Mouse (Mus musculus): Measurements from ENCODE around the gene Sarnp. TPM values are rescaled to one million over a fixed set of nuclear protein-coding genes. Genes with fewer than 3 reads are reported as not detected.

The Sarnp gene
- polyA plus RNA-seq, 1 experiment from 2014 or later = 209 TPM

- Histone ChIP-seq H3K36me3 (ENCODE audit: control insufficient read depth, insufficient read depth, low read length) (no peaks in the 10 kb centered on the region), H3K27me3 (ENCODE audit: control insufficient read depth, insufficient read depth, low read length) (no peaks in the 10 kb centered on the region), H3K4me2 (replicated peaks; ENCODE audit: low read depth, low read length) (no peak overlapping the region), H3K4me1 (ENCODE audit: control insufficient read depth, insufficient read depth, low read length) (peaks cover 5% of the 10 kb centered on the region; the same call in 1 of the 2 replicates), H3K9ac (replicated peaks; ENCODE audit: low read depth, low read length) (no peak overlapping the region), H3K27ac (ENCODE audit: low read length) (no peak overlapping the region), H3K4me3 (ENCODE audit: low read depth, low read length) (no peak overlapping the region), H3K9me3 (ENCODE audit: control insufficient read depth, low read depth, low read length) (no peaks in the 10 kb centered on the region)
- ATAC-seq (ENCODE audit: insufficient number of reproducible peaks, insufficient read depth, low FRiP score, low read depth) = no peak
- WGBS = 42% methylated on average over 1 of the region's 1 CpGs
Observed at GRCm38 (mm10) chr10:128896807-128897206, 79.7 kb downstream of the Sarnp start.

- ATAC-seq (ENCODE audit: insufficient number of reproducible peaks, insufficient read depth, low FRiP score, low read depth) = no peak
- Histone ChIP-seq H3K9me3 (ENCODE audit: control insufficient read depth, low read depth, low read length) (no peaks in the 10 kb centered on the region), H3K9ac (replicated peaks; ENCODE audit: low read depth, low read length) (no peak overlapping the region), H3K27ac (ENCODE audit: low read length) (no peak overlapping the region), H3K4me2 (replicated peaks; ENCODE audit: low read depth, low read length) (no peak overlapping the region), H3K36me3 (ENCODE audit: control insufficient read depth, insufficient read depth, low read length) (no peaks in the 10 kb centered on the region), H3K4me3 (ENCODE audit: low read depth, low read length) (no peak overlapping the region), H3K4me1 (ENCODE audit: control insufficient read depth, insufficient read depth, low read length) (peaks cover 3% of the 10 kb centered on the region; the same call in 1 of the 2 replicates), H3K27me3 (ENCODE audit: control insufficient read depth, insufficient read depth, low read length) (no peaks in the 10 kb centered on the region)
- 0% methylated on average over 1 of the region's 1 CpGs for WGBS
Observed at GRCm38 (mm10) chr10:128897501-128897900, 80.4 kb downstream of the Sarnp start.

GRCm38 (mm10) chr10:128899759-128900490 is 82.8 kb downstream of the Sarnp start:
- Histone ChIP-seq H3K9me3 (ENCODE audit: control insufficient read depth, low read depth, low read length) (no peaks in the 10 kb centered on the region), H3K4me3 (ENCODE audit: low read depth, low read length) (no peak overlapping the region), H3K4me2 (replicated peaks; ENCODE audit: low read depth, low read length) (no peak overlapping the region), H3K9ac (replicated peaks; ENCODE audit: low read depth, low read length) (no peak overlapping the region), H3K27ac (ENCODE audit: low read length) (no peak overlapping the region), H3K27me3 (ENCODE audit: control insufficient read depth, insufficient read depth, low read length) (no peaks in the 10 kb centered on the region), H3K4me1 (ENCODE audit: control insufficient read depth, insufficient read depth, low read length) (peaks cover 3% of the 10 kb centered on the region; the same call in 1 of the 2 replicates), H3K36me3 (ENCODE audit: control insufficient read depth, insufficient read depth, low read length) (no peaks in the 10 kb centered on the region)
- 76% methylated on average over 6 of the region's 6 CpGs for WGBS
- no peak for ATAC-seq (ENCODE audit: insufficient number of reproducible peaks, insufficient read depth, low FRiP score, low read depth)

DNA sequence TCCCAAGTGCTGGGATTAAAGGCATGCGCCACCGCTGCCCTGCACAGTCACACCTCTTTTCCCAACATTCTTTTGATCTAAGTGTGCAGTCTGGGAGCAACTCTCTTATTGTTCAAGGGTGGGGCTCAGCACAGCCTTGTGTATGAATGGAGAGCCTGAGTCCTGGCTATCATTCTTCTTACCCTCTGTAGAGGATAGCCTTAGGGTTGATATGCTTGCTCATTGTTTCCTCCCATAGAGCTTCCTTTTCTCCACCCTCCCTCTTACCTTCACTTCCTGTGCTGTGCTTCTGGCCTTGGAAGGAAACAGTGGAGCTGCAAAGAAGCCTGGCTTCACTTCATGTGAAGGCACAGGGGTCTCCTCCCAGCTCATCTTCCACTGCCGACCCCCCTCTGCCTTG is 83.6 kb downstream of the Sarnp start, which contains the start of gene Cd63:
Cd63 (plus strand) TSS at position 292 of the 400 bp plus-strand sequence.
- Histone ChIP-seq H3K36me3 (ENCODE audit: control insufficient read depth, insufficient read depth, low read length) (no peaks in the 10 kb centered on the region), H3K9ac (replicated peaks; ENCODE audit: low read depth, low read length) (no peak within 1 kb of the TSS), H3K27ac (ENCODE audit: low read length) (no peak within 1 kb of the TSS), H3K9me3 (ENCODE audit: control insufficient read depth, low read depth, low read length) (no peaks in the 10 kb centered on the region), H3K27me3 (ENCODE audit: control insufficient read depth, insufficient read depth, low read length) (no peaks in the 10 kb centered on the region), H3K4me2 (replicated peaks; ENCODE audit: low read depth, low read length) (no peak within 1 kb of the TSS), H3K4me1 (ENCODE audit: control insufficient read depth, insufficient read depth, low read length) (peaks cover 3% of the 10 kb centered on the region; the same call in 1 of the 2 replicates), H3K4me3 (ENCODE audit: low read depth, low read length) (no peak within 1 kb of the TSS)
- 76% methylated on average over 3 of the region's 3 CpGs for WGBS
- ATAC-seq (ENCODE audit: insufficient number of reproducible peaks, insufficient read depth, low FRiP score, low read depth) = no peak

DNA sequence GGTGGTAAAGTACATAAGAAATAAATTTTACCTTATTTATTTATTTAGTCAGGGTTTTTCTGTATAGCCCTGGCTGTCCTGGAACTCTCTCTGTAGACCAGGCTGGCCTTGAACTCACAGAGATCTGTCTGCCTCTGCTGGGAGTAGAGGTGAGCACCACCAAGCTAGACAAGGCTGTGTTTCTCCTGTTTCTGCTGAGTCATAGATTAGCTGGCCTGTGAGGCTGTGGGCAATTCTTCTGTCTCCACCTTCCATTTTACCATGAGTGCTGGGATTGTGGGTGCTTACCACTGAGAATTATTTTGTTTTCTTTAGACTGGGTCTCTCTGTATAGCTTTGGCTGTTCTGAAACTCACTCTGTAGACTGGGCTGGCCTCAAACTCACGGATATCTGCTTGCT is 84.3 kb downstream of the Sarnp start:
- no peak overlapping the region for H3K27ac ChIP-seq (ENCODE audit: low read length)
- H3K9me3 ChIP-seq (ENCODE audit: control insufficient read depth, low read depth, low read length) = no peaks in the 10 kb centered on the region
- no peaks in the 10 kb centered on the region for H3K36me3 ChIP-seq (ENCODE audit: control insufficient read depth, insufficient read depth, low read length)
- H3K27me3 ChIP-seq (ENCODE audit: control insufficient read depth, insufficient read depth, low read length) = no peaks in the 10 kb centered on the region
- H3K4me2 ChIP-seq (replicated peaks; ENCODE audit: low read depth, low read length) = no peak overlapping the region
- no peak for ATAC-seq (ENCODE audit: insufficient number of reproducible peaks, insufficient read depth, low FRiP score, low read depth)
- H3K9ac ChIP-seq (replicated peaks; ENCODE audit: low read depth, low read length) = no peak overlapping the region
- H3K4me3 ChIP-seq (ENCODE audit: low read depth, low read length) = no peak overlapping the region
- H3K4me1 ChIP-seq (ENCODE audit: control insufficient read depth, insufficient read depth, low read length) = no peaks in the 10 kb centered on the region
- WGBS = 75% methylated on average over 1 of the region's 1 CpGs

DNA sequence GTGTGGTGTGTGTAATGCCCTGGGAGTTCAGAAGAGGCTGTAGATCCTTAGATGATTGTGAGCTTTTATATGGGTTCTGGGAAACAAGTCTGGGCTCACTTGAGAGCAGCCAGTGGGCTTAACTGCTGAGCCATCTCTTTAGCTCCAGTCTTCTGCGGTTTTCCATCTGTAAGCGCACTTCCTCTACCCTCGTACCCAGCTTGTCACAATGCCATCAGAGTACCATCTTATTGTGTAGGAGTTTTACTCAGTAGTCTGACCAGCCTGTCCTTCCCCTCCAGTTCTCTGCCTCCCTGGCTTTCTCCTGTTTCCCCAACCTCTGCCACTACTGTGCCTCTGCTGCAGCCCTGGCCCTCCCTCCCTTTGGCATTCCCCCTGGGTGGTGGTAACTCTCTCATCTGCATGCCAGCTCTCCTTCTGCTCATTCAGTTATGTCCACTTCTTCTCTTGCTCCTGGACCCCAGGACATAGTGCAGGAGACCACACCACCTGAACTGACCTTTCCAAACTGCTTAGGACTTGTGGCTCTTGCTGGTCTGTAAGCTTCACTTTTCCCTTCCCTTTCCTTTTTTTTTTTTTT is 85.4 kb downstream of the Sarnp start:
- no peak overlapping the region for H3K27ac ChIP-seq (ENCODE audit: low read length)
- no peaks in the 10 kb centered on the region for H3K36me3 ChIP-seq (ENCODE audit: control insufficient read depth, insufficient read depth, low read length)
- ATAC-seq (ENCODE audit: insufficient number of reproducible peaks, insufficient read depth, low FRiP score, low read depth) = no peak
- no peak overlapping the region for H3K9ac ChIP-seq (replicated peaks; ENCODE audit: low read depth, low read length)
- no peak overlapping the region for H3K4me2 ChIP-seq (replicated peaks; ENCODE audit: low read depth, low read length)
- no peak overlapping the region for H3K4me3 ChIP-seq (ENCODE audit: low read depth, low read length)
- no peaks in the 10 kb centered on the region for H3K4me1 ChIP-seq (ENCODE audit: control insufficient read depth, insufficient read depth, low read length)
- WGBS = 81% methylated on average over 3 of the region's 3 CpGs
- H3K9me3 ChIP-seq (ENCODE audit: control insufficient read depth, low read depth, low read length) = no peaks in the 10 kb centered on the region
- H3K27me3 ChIP-seq (ENCODE audit: control insufficient read depth, insufficient read depth, low read length) = no peaks in the 10 kb centered on the region

- Histone ChIP-seq H3K4me1 (ENCODE audit: control insufficient read depth, insufficient read depth, low read length) (no peaks in the 10 kb centered on the region), H3K4me3 (ENCODE audit: low read depth, low read length) (no peak overlapping the region), H3K36me3 (ENCODE audit: control insufficient read depth, insufficient read depth, low read length) (no peaks in the 10 kb centered on the region), H3K9me3 (ENCODE audit: control insufficient read depth, low read depth, low read length) (no peaks in the 10 kb centered on the region), H3K27ac (ENCODE audit: low read length) (no peak overlapping the region), H3K9ac (replicated peaks; ENCODE audit: low read depth, low read length) (no peak overlapping the region), H3K4me2 (replicated peaks; ENCODE audit: low read depth, low read length) (no peak overlapping the region), H3K27me3 (ENCODE audit: control insufficient read depth, insufficient read depth, low read length) (no peaks in the 10 kb centered on the region)
- 69% methylated on average over 5 of the region's 5 CpGs for WGBS
- ATAC-seq (ENCODE audit: insufficient number of reproducible peaks, insufficient read depth, low FRiP score, low read depth) = no peak
Observed at GRCm38 (mm10) chr10:128904812-128905211, 87.7 kb downstream of the Sarnp start.

GRCm38 (mm10) chr10:128908778-128909448 is 91.8 kb downstream of the Sarnp start:
- Histone ChIP-seq H3K4me3 (ENCODE audit: low read depth, low read length) (peak overlapping the region; percentile 90), H3K4me2 (replicated peaks; ENCODE audit: low read depth, low read length) (peak overlapping the region; percentile 68), H3K9ac (replicated peaks; ENCODE audit: low read depth, low read length) (peak overlapping the region; percentile 96), H3K36me3 (ENCODE audit: control insufficient read depth, insufficient read depth, low read length) (peaks cover 15% of the 10 kb centered on the region; the same call in 1 of the 2 replicates), H3K27ac (ENCODE audit: low read length) (peak overlapping the region; percentile 90), H3K4me1 (ENCODE audit: control insufficient read depth, insufficient read depth, low read length) (peaks cover 8% of the 10 kb centered on the region), H3K27me3 (ENCODE audit: control insufficient read depth, insufficient read depth, low read length) (no peaks in the 10 kb centered on the region), H3K9me3 (ENCODE audit: control insufficient read depth, low read depth, low read length) (no peaks in the 10 kb centered on the region)
- 46% methylated on average over 13 of the region's 13 CpGs for WGBS
- ATAC-seq (ENCODE audit: insufficient number of reproducible peaks, insufficient read depth, low FRiP score, low read depth) = no peak

Measured in stomach, embryonic 14.5 days (tissue).